Mouse (Mus musculus) forebrain, embryonic 14.5 days (tissue): Measurements from ENCODE around the gene Tspan11. TPM values are rescaled to one million over a fixed set of nuclear protein-coding genes. Genes with fewer than 3 reads are reported as not detected.

Experiments
- ATAC-seq: fragments of 200-750 bp; cut with Nextera tagmentation; 2 replicates; pipeline ENCODE4 v1.8.0; 2017; ENCODE audit warnings: mild to moderate bottlenecking, moderate library complexity
- DNase-seq: peaks from one replicate; pipeline ENCODE4 v3.0.0-alpha.2; 2015; ENCODE audit warnings: low spot score
- H3K27ac ChIP-seq: fragments of 300-500 bp; sonication (generic); 2 replicates; pipeline ENCODE4 v1.5.1; 2014; ENCODE audit warnings: low read depth, mild to moderate bottlenecking, control low read depth, low read length, moderate library complexity
- H3K27me3 ChIP-seq: fragments of 300-500 bp; sonication (generic); replicated peaks from 2 replicates; pipeline ENCODE4 v1.6.1; 2014; ENCODE audit warnings: low read length, control low read depth, mixed read lengths; ENCODE audit not compliant: control insufficient read depth, insufficient read depth
- H3K36me3 ChIP-seq: fragments of 300-500 bp; sonication (generic); 2 replicates; pipeline ENCODE4 v1.6.1; 2014; ENCODE audit warnings: low read length, control low read depth; ENCODE audit not compliant: control insufficient read depth, insufficient read depth
- H3K4me1 ChIP-seq: fragments of 300-500 bp; sonication (generic); 2 replicates; pipeline ENCODE4 v1.6.1; 2014; ENCODE audit warnings: antibody characterized with exemption, low read length, control low read depth; ENCODE audit not compliant: control insufficient read depth, insufficient read depth
- H3K4me2 ChIP-seq: fragments of 300-500 bp; sonication (generic); 2 replicates; pipeline ENCODE4 v1.6.1; 2014; ENCODE audit warnings: mild to moderate bottlenecking, control low read depth, low read length
- H3K4me3 ChIP-seq: fragments of 300-500 bp; sonication (generic); 2 replicates; pipeline ENCODE4 v1.5.1; 2014; ENCODE audit warnings: low read depth, low read length, control low read depth
- H3K9ac ChIP-seq: fragments of 300-500 bp; sonication (generic); 2 replicates; pipeline ENCODE4 v1.6.1; 2014; ENCODE audit warnings: mild to moderate bottlenecking, low read length, control low read depth, moderate library complexity
- H3K9me3 ChIP-seq: fragments of 300-500 bp; sonication (generic); replicated peaks from 2 replicates; pipeline ENCODE4 v1.6.1; 2016; ENCODE audit warnings: low read length, control low read depth, mixed read lengths; ENCODE audit not compliant: control insufficient read depth
- WGBS: fragments of 180-500 bp; shearing (Covaris S2); extraction: QIAGEN DNeasy Blood & Tissue Kit; methylation state at CpG from one replicate; pipeline ENCODE4 v1.1.7; 2014; 5-methylcytosine and 5-hydroxymethylcytosine counted together
- polyA plus RNA-seq: library from polyadenylated mRNA; unstranded; fragments of >200 nt; fragmentation: Nextera tagmentation; extraction: Ambion mirVana; gene quantifications from 2 replicates; pipeline ENCODE4 v1.2.1, GENCODE M21; 2014

The Tspan11 gene
- polyA plus RNA-seq, 1 experiment from 2014 or later = 10.5 TPM

GRCm38 (mm10) chr6:127928682-127929081 is 41.3 kb downstream of the Tspan11 start:
- H3K4me1 ChIP-seq = 0 out of 2 replicates have a peak, but pooled peaks cover 4% of the 10 kb centered on the region
- WGBS = 97% methylated on average over 5 of the region's 5 CpGs
- no peak for ATAC-seq

GRCm38 (mm10) chr6:127932697-127933096 is 45.3 kb downstream of the Tspan11 start:
- Histone ChIP-seq H3K4me3 (no peak overlapping the region), H3K9me3 (no peaks in the 10 kb centered on the region), H3K27ac (no peak overlapping the region), H3K4me2 (no peak overlapping the region), H3K36me3 (no peaks in the 10 kb centered on the region), H3K27me3 (no peaks in the 10 kb centered on the region), H3K4me1 (no peaks in the 10 kb centered on the region), H3K9ac (no peak overlapping the region)
- no peak for ATAC-seq
- WGBS = 80% methylated on average over 5 of the region's 5 CpGs
- no peak for DNase-seq

More at GRCm38 (mm10) chr6:127928682-127929081, 41.3 kb downstream of the Tspan11 start:
- no peak overlapping the region for H3K4me2 ChIP-seq
- DNase-seq = no peak
- no peaks in the 10 kb centered on the region for H3K27me3 ChIP-seq
- H3K9ac ChIP-seq = no peak overlapping the region
- H3K4me3 ChIP-seq = no peak overlapping the region
- H3K9me3 ChIP-seq = no peaks in the 10 kb centered on the region
- H3K36me3 ChIP-seq = no peaks in the 10 kb centered on the region
- no peak overlapping the region for H3K27ac ChIP-seq

- 77% methylated on average over 5 of the region's 5 CpGs for WGBS
- Histone ChIP-seq H3K4me2 (no peak overlapping the region), H3K4me1 (no peaks in the 10 kb centered on the region), H3K4me3 (no peak overlapping the region), H3K27ac (no peak overlapping the region), H3K27me3 (no peaks in the 10 kb centered on the region), H3K36me3 (no peaks in the 10 kb centered on the region), H3K9me3 (no peaks in the 10 kb centered on the region), H3K9ac (no peak overlapping the region)
- ATAC-seq = no peak
- no peak for DNase-seq
Measured at GRCm38 (mm10) chr6:127933841-127934240, 46.5 kb downstream of the Tspan11 start.

- H3K9ac ChIP-seq = no peak overlapping the region
- H3K36me3 ChIP-seq = no peaks in the 10 kb centered on the region
- no peaks in the 10 kb centered on the region for H3K4me1 ChIP-seq
- WGBS = 87% methylated on average over 3 of the region's 3 CpGs
- H3K4me3 ChIP-seq = no peak overlapping the region
- no peak overlapping the region for H3K27ac ChIP-seq
- H3K27me3 ChIP-seq = no peaks in the 10 kb centered on the region
- ATAC-seq (no peak), DNase-seq (no peak)
- no peak overlapping the region for H3K4me2 ChIP-seq
- H3K9me3 ChIP-seq = no peaks in the 10 kb centered on the region
Measured at GRCm38 (mm10) chr6:127935105-127935504, 47.7 kb downstream of the Tspan11 start.

GRCm38 (mm10) chr6:127942421-127942820 is 55.0 kb downstream of the Tspan11 start:
- 91% methylated on average over 8 of the region's 8 CpGs for WGBS
- no peak overlapping the region for H3K9ac ChIP-seq
- no peak overlapping the region for H3K4me2 ChIP-seq
- ATAC-seq = no peak
- H3K27ac ChIP-seq = no peak overlapping the region
- no peaks in the 10 kb centered on the region for H3K9me3 ChIP-seq
- no peak overlapping the region for H3K4me3 ChIP-seq
- 0 out of 2 replicates have a peak, but pooled peaks cover 9% of the 10 kb centered on the region for H3K36me3 ChIP-seq
- no peaks in the 10 kb centered on the region for H3K4me1 ChIP-seq
- DNase-seq = no peak
- no peaks in the 10 kb centered on the region for H3K27me3 ChIP-seq

DNA sequence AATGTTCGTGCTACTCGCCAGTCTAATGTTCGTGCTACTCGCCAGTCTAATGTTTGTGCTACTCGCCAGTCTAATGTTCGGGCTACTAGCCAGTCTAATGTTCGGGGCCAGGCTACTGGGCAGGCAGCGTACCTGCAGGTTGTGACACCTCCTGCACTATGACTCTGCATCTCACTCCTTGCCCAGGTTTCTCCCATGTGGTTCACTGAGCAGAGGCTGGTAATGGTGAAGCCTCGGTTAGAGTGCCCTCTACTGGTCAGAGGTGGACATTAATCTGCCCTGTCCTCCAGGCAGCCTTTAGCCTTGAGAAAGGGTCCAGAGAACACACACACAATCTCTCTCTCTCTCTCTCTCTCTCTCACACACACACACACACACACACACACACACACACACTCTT is 58.3 kb downstream of the Tspan11 start:
- DNase-seq (peak; percentile 84), ATAC-seq (peak; percentile 90)
- Histone ChIP-seq H3K27ac (no peak overlapping the region), H3K9ac (no peak overlapping the region), H3K4me1 (no peaks in the 10 kb centered on the region), H3K4me3 (no peak overlapping the region), H3K36me3 (0 out of 2 replicates have a peak, but pooled peaks cover 9% of the 10 kb centered on the region), H3K9me3 (no peaks in the 10 kb centered on the region), H3K4me2 (no peak overlapping the region), H3K27me3 (no peaks in the 10 kb centered on the region)
- WGBS = 62% methylated on average over 9 of the region's 9 CpGs

DNA sequence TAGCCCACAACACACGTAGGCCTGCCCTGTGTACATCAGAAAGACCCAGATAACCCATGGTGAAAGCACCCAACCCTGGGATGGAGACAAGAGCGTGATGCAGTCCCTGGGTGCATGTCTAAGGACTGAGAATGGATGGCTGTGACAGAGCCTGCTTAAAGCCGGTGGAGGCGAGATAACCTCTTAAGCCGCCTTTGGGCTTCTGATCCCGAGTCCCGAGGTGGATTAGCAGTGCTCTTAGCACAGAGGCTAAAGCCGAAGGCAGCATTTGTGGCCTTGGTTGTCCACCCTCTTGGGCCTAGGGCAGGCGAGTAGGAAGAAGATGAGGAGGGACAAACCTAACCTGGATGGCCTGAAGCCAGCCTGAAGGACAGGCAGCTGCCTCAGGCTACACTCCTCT is 61.3 kb downstream of the Tspan11 start:
- no peaks in the 10 kb centered on the region for H3K9me3 ChIP-seq
- no peak overlapping the region for H3K4me3 ChIP-seq
- H3K27ac ChIP-seq = no peak overlapping the region
- DNase-seq = no peak
- ATAC-seq = no peak
- H3K4me2 ChIP-seq = no peak overlapping the region
- 0 out of 2 replicates have a peak, but pooled peaks cover 8% of the 10 kb centered on the region for H3K36me3 ChIP-seq
- H3K4me1 ChIP-seq = no peaks in the 10 kb centered on the region
- 76% methylated on average over 9 of the region's 9 CpGs for WGBS
- H3K27me3 ChIP-seq = no peaks in the 10 kb centered on the region
- no peak overlapping the region for H3K9ac ChIP-seq

GRCm38 (mm10) chr6:127949885-127950284 is 62.5 kb downstream of the Tspan11 start:
- Histone ChIP-seq H3K4me3 (no peak overlapping the region), H3K9me3 (no peaks in the 10 kb centered on the region), H3K27me3 (no peaks in the 10 kb centered on the region), H3K4me2 (no peak overlapping the region), H3K4me1 (no peaks in the 10 kb centered on the region), H3K36me3 (no peaks in the 10 kb centered on the region), H3K9ac (no peak overlapping the region), H3K27ac (no peak overlapping the region)
- no peak for ATAC-seq
- WGBS = 89% methylated on average over 7 of the region's 7 CpGs
- DNase-seq = no peak

GRCm38 (mm10) chr6:127953071-127953470 is 65.7 kb downstream of the Tspan11 start:
- ATAC-seq (no peak), DNase-seq (no peak)
- Histone ChIP-seq H3K27ac (no peak overlapping the region), H3K4me2 (no peak overlapping the region), H3K4me3 (no peak overlapping the region), H3K27me3 (no peaks in the 10 kb centered on the region), H3K9me3 (no peaks in the 10 kb centered on the region), H3K36me3 (no peaks in the 10 kb centered on the region), H3K9ac (no peak overlapping the region), H3K4me1 (no peaks in the 10 kb centered on the region)
- WGBS = 75% methylated on average over 4 of the region's 4 CpGs
